Mouse (Mus musculus) kidney, postnatal 25 days (tissue): ENCODE results near the gene Jmjd1c.

Source experiments
- DNase-seq, 2 experiments: peaks; one replicate each; pipeline ENCODE4 v3.0.0; 2021; ENCODE audit warnings: mixed read lengths in 2 of 2

The Jmjd1c gene

DNA sequence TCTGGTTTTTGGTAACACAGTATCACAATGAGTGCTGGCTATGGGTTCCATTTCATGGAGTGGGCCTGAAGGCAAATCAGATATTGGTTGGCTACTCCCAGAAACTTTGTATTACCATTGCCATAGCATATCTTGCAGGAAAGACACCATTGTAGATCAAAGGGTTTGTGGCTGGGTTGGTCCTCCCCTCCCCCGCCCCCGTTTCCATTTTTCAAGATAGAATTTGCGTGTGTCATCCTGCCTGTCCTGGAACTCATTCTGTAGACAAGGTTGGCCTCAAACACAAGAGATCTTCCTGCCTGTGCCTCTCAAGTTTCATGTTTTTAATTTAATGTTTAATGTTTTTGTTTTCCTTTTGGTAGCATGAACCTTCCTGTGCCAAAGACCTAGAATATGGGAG is 98.1 kb downstream of the Jmjd1c start:
- DNase-seq = no peak

GRCm38 (mm10) chr10:67195671-67196070 is 99.7 kb downstream of the Jmjd1c start:
- no peak for DNase-seq

DNA sequence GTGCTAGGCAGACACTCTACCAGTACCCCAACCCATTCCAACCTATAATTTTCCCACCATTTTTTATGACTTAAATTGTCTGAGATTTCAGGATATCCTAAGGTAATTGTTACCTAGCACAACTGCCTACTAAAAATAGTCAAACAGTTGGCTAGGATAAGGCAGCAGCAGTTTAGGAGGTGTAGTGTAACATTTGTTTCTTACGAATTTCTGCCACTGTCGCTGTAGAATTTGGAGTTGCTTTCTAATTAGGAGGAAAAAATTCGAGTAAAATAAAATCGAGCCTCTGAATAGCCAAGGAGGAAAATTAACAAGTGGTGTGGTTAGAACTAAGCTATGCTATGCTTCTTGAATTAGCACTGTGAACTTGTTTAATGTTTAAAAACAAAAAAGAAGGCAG is 101.3 kb downstream of the Jmjd1c start:
- no peak for DNase-seq

DNA sequence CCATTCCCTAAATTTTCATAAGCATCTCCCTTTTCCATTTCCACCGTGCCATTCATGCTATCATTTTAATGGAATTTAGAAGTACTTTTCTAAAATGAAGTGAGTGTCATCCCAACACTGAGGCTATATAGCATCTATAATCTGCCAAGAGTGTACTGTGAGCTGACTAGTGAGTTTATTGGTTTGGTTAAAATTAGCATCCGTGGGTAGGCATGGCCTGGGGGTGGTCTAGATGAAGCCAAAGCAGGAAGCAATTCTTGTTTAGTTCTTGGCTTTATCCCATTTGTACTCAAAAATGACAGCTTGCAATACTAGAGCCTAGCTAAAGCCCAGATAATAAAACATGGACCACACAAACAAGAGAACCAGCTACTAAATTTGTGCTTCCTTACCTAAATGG is 101.9 kb downstream of the Jmjd1c start:
- DNase-seq = no peak

- no peak for DNase-seq
Measured at GRCm38 (mm10) chr10:67201769-67202168, 105.8 kb downstream of the Jmjd1c start.

DNA sequence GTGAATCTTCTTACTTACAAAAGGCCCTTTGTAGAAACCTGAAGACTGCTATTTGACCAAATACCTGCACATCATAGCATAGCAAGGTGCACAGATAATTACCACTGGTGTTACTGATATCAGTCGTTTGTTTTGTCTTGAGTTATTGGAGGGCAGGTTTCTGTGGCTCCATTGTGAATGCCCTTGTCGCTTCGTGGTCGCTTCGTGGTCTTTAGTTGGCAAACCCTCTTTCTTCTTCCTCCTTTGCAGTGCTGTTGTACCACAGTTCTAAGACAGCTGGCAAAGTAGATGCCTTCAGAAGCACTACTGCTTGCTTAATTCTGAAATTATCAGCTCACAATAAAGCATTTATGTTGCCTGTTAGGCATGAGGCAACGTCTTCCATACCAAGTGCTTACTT is 106.5 kb downstream of the Jmjd1c start:
- DNase-seq = no peak

DNA sequence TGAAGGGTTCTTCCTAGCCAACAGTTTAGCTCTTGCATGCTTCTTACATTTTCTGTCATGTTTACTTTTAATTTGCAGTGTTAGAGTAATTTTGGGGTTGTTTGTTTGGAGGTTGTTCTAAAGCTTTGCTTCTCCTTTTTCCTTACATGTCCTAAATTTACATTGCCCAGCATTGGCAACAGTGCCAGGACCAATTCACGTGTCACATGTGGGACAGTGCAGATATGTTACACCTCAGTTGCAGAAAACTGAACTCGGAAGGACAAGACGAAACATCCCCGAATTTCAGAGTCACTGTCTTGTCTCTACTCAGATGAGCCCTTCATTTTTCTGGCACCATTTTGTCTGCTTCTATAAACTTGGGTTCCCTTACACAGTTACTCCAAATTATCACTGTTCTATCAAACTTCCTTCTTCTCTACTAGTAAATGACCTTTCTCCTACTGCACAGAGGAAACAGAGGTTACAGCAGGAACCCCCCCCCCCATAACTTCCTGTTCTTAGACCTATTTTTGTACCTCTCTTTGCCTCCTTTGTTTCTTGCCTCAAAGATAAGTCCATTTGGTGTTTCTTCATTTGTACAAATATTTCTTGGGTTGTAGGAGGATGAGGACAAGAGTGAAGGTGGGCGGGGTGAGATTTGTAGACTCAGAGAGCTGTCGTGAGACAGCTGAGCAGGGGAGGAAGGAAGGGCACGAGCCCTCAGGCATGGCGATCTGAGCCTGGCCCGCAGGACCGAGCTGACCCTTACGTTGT is 108.9 kb downstream of the Jmjd1c start:
- DNase-seq = peak; percentile 35 to 55

GRCm38 (mm10) chr10:67207931-67208330 is 112.0 kb downstream of the Jmjd1c start:
- DNase-seq = no peak

DNA sequence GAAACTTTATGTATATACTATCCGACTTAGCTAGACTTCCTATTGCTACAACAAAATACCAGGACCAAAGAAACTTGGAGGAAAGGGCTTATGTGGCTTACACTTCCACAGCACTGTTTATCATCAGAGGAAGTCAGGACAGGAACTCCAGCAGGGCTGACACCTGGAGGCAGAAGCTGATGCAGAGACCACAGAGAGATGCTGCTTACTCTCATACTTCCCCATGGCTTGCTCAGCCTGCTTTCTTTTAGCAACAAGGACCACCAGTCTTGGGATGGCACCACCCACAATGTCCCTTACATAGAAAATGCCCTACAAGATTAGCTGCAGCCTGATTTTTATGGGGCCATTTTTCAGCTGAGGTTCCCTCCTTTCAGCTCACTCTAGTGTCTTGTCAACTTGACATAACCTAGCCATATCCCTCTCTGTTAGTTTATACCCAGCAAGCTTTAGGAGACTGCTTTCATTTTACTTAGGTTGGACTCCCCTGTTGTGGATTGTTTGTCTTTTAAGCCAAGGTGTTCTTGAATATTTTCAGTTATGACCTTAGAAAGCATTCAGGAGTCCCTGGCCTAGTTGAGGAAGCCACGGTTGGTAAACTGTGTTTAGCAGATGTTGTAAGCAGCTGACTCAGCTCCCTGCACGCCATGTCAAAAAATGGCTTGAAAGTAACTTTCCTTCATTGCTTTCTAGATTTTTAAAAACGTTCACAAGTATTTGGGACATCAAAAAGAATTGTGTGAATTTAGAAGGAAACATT is 114.2 kb downstream of the Jmjd1c start:
- no peak for DNase-seq

- DNase-seq = no peak
Measured at GRCm38 (mm10) chr10:67212031-67212430, 116.1 kb downstream of the Jmjd1c start.

- no peak for DNase-seq
Measured at GRCm38 (mm10) chr10:67213720-67214119, 117.8 kb downstream of the Jmjd1c start.

GRCm38 (mm10) chr10:67215133-67215532 is 119.2 kb downstream of the Jmjd1c start:
- DNase-seq = no peak

- no peak for DNase-seq
Measured at GRCm38 (mm10) chr10:67216872-67217271, 120.9 kb downstream of the Jmjd1c start.

DNA sequence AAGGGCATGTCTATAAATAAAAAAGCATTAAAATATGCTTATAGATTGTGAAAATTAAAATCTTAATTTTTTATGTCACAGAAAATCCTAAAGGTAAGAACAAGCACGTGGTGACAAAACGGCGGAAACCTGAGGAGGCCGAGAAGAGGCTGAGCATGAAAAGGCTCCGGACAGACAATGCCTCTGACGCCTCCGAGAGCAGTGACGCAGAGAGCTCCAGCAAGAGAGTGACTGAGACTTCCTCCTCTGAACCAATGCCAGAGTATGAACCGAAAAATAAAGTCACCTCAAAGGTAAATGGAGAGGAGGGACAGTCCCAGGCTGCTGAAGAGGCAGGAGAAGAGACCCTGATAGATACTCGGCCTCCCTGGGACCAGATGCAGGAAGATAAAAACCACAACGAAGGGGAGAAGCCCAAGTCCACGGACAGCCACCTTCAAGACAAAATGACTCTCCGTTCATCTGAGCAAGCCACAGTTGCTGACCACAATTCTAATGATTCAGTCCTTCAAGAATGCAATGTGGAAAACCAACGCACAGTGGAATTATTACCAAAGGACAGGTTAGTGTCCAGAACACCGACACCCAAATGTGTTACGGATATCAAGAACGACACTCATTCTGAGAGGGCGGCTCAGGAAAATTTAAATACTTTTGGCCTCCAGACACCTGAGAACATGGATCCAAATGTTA is 123.1 kb downstream of the Jmjd1c start:
- no peak for DNase-seq

GRCm38 (mm10) chr10:67220251-67220650 is 124.3 kb downstream of the Jmjd1c start:
- no peak for DNase-seq

DNA sequence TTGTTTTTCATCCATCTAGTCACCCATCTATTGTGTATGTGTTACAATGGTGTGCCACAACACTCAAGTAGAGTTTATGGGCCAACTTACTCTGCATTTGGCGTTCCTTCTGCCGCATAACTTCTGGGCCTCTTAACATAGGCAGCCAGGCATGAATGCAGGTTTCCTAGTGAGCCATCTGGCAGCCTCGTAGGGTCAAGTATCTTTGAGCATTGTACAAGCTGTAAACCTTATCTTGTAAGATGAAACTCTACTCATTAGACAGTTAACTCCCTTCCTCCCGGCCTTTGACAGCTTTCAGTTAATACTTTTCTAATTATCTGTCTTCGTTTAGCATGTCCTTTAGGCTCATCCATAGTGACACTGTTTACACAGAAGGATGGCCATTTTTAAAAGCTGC is 125.4 kb downstream of the Jmjd1c start:
- DNase-seq = no peak

DNA sequence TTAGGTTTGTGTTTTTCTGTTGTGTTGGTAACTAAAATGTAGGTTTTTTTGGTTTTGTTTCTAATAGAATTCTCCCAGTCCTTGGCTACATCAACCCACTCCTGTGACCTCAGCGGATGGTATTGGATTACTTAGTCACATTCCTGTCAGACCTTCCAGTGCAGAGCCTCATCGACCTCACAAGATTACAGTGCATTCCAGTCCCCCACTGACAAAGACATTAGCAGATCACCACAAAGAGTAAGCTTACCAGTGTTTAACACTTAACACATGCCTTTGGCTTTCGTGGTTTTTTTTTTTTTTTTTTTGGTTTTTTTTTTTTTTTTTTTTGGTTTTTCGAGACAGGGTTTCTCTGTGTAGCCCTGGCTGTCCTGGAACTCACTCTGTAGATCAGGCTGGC is 128.0 kb downstream of the Jmjd1c start:
- DNase-seq = no peak

DNA sequence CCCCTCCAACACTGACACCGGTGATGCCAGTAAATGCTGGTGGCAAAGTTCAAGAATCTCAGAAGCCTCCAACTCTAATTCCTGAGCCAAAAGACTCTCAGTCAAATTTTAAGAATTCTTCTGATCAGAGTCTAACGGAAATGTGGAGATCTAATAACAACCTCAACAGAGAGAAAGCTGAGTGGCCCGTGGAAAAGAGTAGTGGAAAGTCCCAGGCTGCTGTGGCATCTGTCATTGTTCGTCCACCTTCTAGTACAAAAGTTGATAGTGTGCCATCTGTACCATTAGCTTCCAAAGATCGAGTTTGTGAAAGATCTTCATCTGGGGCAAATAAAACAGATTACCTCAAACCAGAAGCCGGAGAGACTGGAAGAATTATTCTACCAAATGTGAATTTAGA is 129.6 kb downstream of the Jmjd1c start:
- no peak for DNase-seq

GRCm38 (mm10) chr10:67226109-67226508 is 130.2 kb downstream of the Jmjd1c start:
- DNase-seq = peak; percentile 59 to 76

DNA sequence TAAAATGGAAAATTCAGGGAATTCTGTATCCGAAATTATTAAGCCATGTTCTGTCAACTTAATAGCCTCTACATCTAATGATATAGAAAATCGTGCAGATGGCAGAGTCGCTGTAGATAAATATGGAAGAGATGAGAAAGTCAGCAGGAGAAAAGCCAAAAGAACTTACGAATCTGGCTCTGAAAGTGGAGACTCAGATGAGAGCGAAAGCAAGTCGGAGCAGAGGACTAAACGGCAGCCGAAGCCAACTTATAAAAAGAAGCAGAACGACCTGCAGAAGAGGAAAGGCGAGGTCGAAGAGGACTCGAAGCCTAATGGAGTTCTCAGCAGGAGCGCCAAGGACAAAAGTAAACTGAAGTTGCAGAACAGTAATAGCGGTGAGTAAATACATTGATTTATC is 130.6 kb downstream of the Jmjd1c start:
- DNase-seq = no peak

DNA sequence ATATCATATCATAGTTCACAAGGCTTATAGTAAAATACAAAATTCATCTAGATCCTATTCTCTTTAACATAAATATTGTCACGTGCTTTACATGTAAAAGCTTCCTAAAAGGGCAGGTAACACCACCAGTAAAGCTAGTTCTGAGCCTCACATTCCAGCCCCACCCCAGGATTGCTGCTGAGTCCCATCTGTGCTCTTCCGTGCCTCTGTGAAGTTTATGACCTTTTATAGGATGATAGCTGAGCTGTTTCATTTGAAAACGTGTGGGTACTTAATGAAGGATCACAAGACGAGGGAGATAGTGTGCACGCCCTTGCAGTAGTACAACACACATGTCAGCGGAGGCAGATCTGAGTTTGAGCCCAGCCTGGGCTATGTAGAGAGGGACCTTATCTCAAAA is 134.5 kb downstream of the Jmjd1c start:
- DNase-seq = no peak

DNA sequence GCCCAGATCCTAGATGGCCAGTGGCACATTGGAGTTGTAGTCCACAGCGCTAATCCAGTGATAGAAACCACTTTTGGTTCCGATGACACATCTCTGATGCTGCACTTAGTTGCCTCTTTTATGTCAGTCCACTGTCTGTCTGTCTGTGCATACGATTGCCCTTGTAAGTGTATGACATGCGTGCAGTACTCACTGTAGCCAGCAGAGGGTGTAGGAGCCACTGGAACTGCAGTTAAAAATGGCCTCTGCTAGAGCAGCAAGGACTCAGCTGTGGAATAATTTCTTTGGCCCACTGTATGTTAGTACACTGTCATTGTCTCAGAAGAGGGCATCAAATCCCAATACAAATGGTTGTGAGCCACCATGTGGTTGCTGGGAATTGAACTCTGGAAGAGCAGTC is 151.2 kb downstream of the Jmjd1c start:
- peak; percentile 47 to 72 for DNase-seq

DNA sequence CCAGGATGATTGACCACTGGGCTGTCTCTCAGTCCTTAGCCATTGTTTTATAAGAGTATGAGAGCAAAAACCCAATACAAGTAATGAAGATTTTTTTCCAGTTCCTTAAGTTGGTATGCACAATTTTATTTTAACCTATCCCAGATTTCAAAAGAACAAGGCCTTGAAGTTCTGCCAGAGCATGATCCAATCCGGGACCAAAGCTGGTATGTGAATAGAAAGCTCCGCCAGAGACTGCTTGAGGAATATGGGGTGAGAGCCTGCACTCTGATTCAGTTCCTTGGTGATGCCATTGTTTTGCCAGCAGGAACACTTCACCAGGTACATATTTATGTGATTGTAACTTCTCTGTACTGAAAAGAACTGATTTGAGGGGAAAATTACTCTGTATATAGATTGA is 153.6 kb downstream of the Jmjd1c start:
- DNase-seq = no peak

DNA sequence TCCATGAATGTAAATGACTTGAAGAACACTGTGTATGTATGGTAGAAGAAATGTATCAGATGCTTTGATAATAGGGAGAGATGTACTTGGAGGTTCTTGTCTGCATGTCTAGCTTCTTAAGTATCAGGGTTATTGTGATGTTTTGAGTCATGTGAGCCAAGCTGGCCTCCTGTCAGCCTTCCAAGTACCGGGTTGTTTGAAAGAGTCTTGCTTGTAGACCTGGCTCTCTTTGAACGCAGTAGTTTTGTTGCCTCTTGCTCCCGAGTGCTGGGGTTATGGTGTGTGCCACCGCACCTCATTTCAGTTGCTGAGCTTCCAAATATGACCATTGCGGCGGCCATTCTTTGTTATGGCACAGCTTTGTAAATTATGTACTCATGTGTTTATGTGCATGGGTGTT is 154.9 kb downstream of the Jmjd1c start:
- DNase-seq = no peak
